Mouse (Mus musculus): ENCODE measurements around the gene Sf3a1. TPM values are rescaled to one million over a fixed set of nuclear protein-coding genes. Genes with fewer than 3 reads are reported as not detected.
"Not testable (repeated sequence)": the region's sequence is repeated elsewhere in the genome, so short reads cannot be mapped to it uniquely, and the experiment has no call there.

Gene Sf3a1
- polyA plus RNA-seq, 1 experiment from 2014 or later, result 71.4 TPM

GRCm38 (mm10) chr11:4119635-4120034 is 40.5 kb upstream of the Sf3a1 start:
- H3K4me1 ChIP-seq (replicated peaks), result peaks cover 10% of the 10 kb centered on the region; the same call in 1 of the 2 replicates
- no peak overlapping the region for H3K4me2 ChIP-seq
- H3K9ac ChIP-seq (replicated peaks), result no peak overlapping the region
- H3K36me3 ChIP-seq, result no peaks in the 10 kb centered on the region
- no peak overlapping the region for H3K27ac ChIP-seq
- no peak for ATAC-seq (ENCODE audit: insufficient number of reproducible peaks, insufficient read depth, low FRiP score, low TSS enrichment, low read depth)
- no peaks in the 10 kb centered on the region for H3K9me3 ChIP-seq
- WGBS, result 90% methylated on average over 5 of the region's 5 CpGs
- H3K4me3 ChIP-seq (replicated peaks), result no peak overlapping the region
- peaks cover 49% of the 10 kb centered on the region for H3K27me3 ChIP-seq

GRCm38 (mm10) chr11:4121691-4122090 is 38.5 kb upstream of the Sf3a1 start:
- H3K27me3 ChIP-seq, result peaks cover 41% of the 10 kb centered on the region
- H3K9ac ChIP-seq (replicated peaks), result no peak overlapping the region
- no peak overlapping the region for H3K27ac ChIP-seq
- H3K9me3 ChIP-seq, result peaks cover 7% of the 10 kb centered on the region; the same call in 1 of the 2 replicates
- H3K4me2 ChIP-seq, result no peak overlapping the region
- H3K4me3 ChIP-seq (replicated peaks), result no peak overlapping the region
- no peak for ATAC-seq (ENCODE audit: insufficient number of reproducible peaks, insufficient read depth, low FRiP score, low TSS enrichment, low read depth)
- H3K36me3 ChIP-seq, result no peaks in the 10 kb centered on the region
- WGBS, result 71% methylated on average over 3 of the region's 3 CpGs
- H3K4me1 ChIP-seq (replicated peaks), result peaks cover 10% of the 10 kb centered on the region; the same call in 1 of the 2 replicates

GRCm38 (mm10) chr11:4122226-4122625 is 37.9 kb upstream of the Sf3a1 start:
- Histone ChIP-seq H3K9me3 (peaks cover 12% of the 10 kb centered on the region; the same call in 1 of the 2 replicates), H3K4me3 (replicated peaks) (no peak overlapping the region), H3K9ac (replicated peaks) (no peak overlapping the region), H3K27ac (no peak overlapping the region), H3K27me3 (peaks cover 36% of the 10 kb centered on the region), H3K4me2 (no peak overlapping the region), H3K4me1 (replicated peaks) (peaks cover 10% of the 10 kb centered on the region; the same call in 1 of the 2 replicates), H3K36me3 (no peaks in the 10 kb centered on the region)
- ATAC-seq (ENCODE audit: insufficient number of reproducible peaks, insufficient read depth, low FRiP score, low TSS enrichment, low read depth), result no peak
- 80% methylated on average over 5 of the region's 5 CpGs for WGBS

GRCm38 (mm10) chr11:4122742-4123579 is 37.2 kb upstream of the Sf3a1 start, which contains the start of gene Sec14l2:
Gene Sec14l2, minus strand, starts transcription at chr11:4123415.
- Histone ChIP-seq H3K9me3 (peaks cover 12% of the 10 kb centered on the region; the same call in 1 of the 2 replicates), H3K4me2 (no peak within 1 kb of the TSS), H3K27ac (no peak within 1 kb of the TSS), H3K36me3 (no peaks in the 10 kb centered on the region), H3K4me3 (replicated peaks) (no peak within 1 kb of the TSS), H3K9ac (replicated peaks) (no peak within 1 kb of the TSS), H3K27me3 (peaks cover 28% of the 10 kb centered on the region), H3K4me1 (replicated peaks) (peaks cover 2% of the 10 kb centered on the region; the same call in 1 of the 2 replicates)
- WGBS, result 76% methylated on average over 10 of the region's 10 CpGs
- ATAC-seq (ENCODE audit: insufficient number of reproducible peaks, insufficient read depth, low FRiP score, low TSS enrichment, low read depth), result no peak

- Histone ChIP-seq H3K4me1 (replicated peaks) (no peaks in the 10 kb centered on the region), H3K36me3 (no peaks in the 10 kb centered on the region), H3K9ac (replicated peaks) (no peak overlapping the region), H3K27ac (no peak overlapping the region), H3K27me3 (peaks cover 19% of the 10 kb centered on the region), H3K4me2 (no peak overlapping the region), H3K9me3 (peaks cover 12% of the 10 kb centered on the region; the same call in 1 of the 2 replicates), H3K4me3 (replicated peaks) (no peak overlapping the region)
- WGBS, result 57% methylated on average over 5 of the region's 5 CpGs
- ATAC-seq (ENCODE audit: insufficient number of reproducible peaks, insufficient read depth, low FRiP score, low TSS enrichment, low read depth), result no peak
These were observed 36.2 kb upstream of the Sf3a1 start for GRCm38 (mm10) chr11:4123922-4124321.

- 89% methylated on average over 1 of the region's 1 CpGs for WGBS
These were observed 33.1 kb upstream of the Sf3a1 start for GRCm38 (mm10) chr11:4127059-4127458.

GRCm38 (mm10) chr11:4128461-4128860 is 31.7 kb upstream of the Sf3a1 start:
- 96% methylated on average over 4 of the region's 4 CpGs for WGBS
- not testable (repeated sequence) for H3K36me3 ChIP-seq; H3K4me3 ChIP-seq (replicated peaks); H3K4me2 ChIP-seq; ATAC-seq (ENCODE audit: insufficient number of reproducible peaks, insufficient read depth, low FRiP score, low TSS enrichment, low read depth); H3K4me1 ChIP-seq (replicated peaks); H3K9ac ChIP-seq (replicated peaks); H3K27ac ChIP-seq; H3K27me3 ChIP-seq
- peaks cover 13% of the 10 kb centered on the region; the same call in 1 of the 2 replicates for H3K9me3 ChIP-seq

More at GRCm38 (mm10) chr11:4127059-4127458, 33.1 kb upstream of the Sf3a1 start:
- Histone ChIP-seq H3K9ac (replicated peaks) (no peak overlapping the region), H3K36me3 (no peaks in the 10 kb centered on the region), H3K4me2 (no peak overlapping the region), H3K4me3 (replicated peaks) (no peak overlapping the region), H3K27me3 (no peaks in the 10 kb centered on the region), H3K27ac (no peak overlapping the region), H3K9me3 (peaks cover 12% of the 10 kb centered on the region; the same call in 1 of the 2 replicates), H3K4me1 (replicated peaks) (no peaks in the 10 kb centered on the region)
- no peak for ATAC-seq (ENCODE audit: insufficient number of reproducible peaks, insufficient read depth, low FRiP score, low TSS enrichment, low read depth)

GRCm38 (mm10) chr11:4133450-4133849 is 26.7 kb upstream of the Sf3a1 start:
- peaks cover 5% of the 10 kb centered on the region; the same call in 1 of the 2 replicates for H3K9me3 ChIP-seq
- no peak overlapping the region for H3K4me2 ChIP-seq
- H3K27ac ChIP-seq, result no peak overlapping the region
- 52% methylated on average over 3 of the region's 3 CpGs for WGBS
- no peaks in the 10 kb centered on the region for H3K27me3 ChIP-seq
- H3K4me3 ChIP-seq (replicated peaks), result no peak overlapping the region
- no peak for ATAC-seq (ENCODE audit: insufficient number of reproducible peaks, insufficient read depth, low FRiP score, low TSS enrichment, low read depth)
- H3K4me1 ChIP-seq (replicated peaks), result peaks cover 13% of the 10 kb centered on the region
- peaks cover 20% of the 10 kb centered on the region for H3K36me3 ChIP-seq
- H3K9ac ChIP-seq (replicated peaks), result no peak overlapping the region

GRCm38 (mm10) chr11:4134400-4134799 is 25.8 kb upstream of the Sf3a1 start:
- Histone ChIP-seq H3K9me3 (peaks cover 5% of the 10 kb centered on the region; the same call in 1 of the 2 replicates), H3K36me3 (peaks cover 29% of the 10 kb centered on the region), H3K27me3 (no peaks in the 10 kb centered on the region), H3K9ac (replicated peaks) (no peak overlapping the region), H3K4me2 (peak overlapping the region; percentile 84; the same call in 1 of the 2 replicates), H3K4me3 (replicated peaks) (peak overlapping the region; percentile 83; the same call in 1 of the 2 replicates), H3K4me1 (replicated peaks) (peaks cover 13% of the 10 kb centered on the region), H3K27ac (no peak overlapping the region)
- WGBS, result 54% methylated on average over 6 of the region's 6 CpGs
- 0 out of 2 replicates have a peak, but pooled peaks have one; percentile 15 for ATAC-seq (ENCODE audit: insufficient number of reproducible peaks, insufficient read depth, low FRiP score, low TSS enrichment, low read depth)

GRCm38 (mm10) chr11:4134986-4135935 is 24.9 kb upstream of the Sf3a1 start, which contains the start of gene Rnf215:
Gene Rnf215, plus strand, starts transcription at chr11:4135202.
- H3K4me1 ChIP-seq (replicated peaks), result peaks cover 13% of the 10 kb centered on the region
- WGBS, result 2% methylated on average over 60 of the region's 66 CpGs
- H3K36me3 ChIP-seq, result peaks cover 37% of the 10 kb centered on the region
- ATAC-seq (ENCODE audit: insufficient number of reproducible peaks, insufficient read depth, low FRiP score, low TSS enrichment, low read depth), result peak; percentile 89
- H3K9me3 ChIP-seq, result peaks cover 5% of the 10 kb centered on the region; the same call in 1 of the 2 replicates
- no peaks in the 10 kb centered on the region for H3K27me3 ChIP-seq
- peak within 1 kb of the TSS; percentile 91 for H3K9ac ChIP-seq (replicated peaks)
- peak within 1 kb of the TSS; percentile 84 for H3K4me2 ChIP-seq
- peak within 1 kb of the TSS; percentile 75; the same call in 1 of the 2 replicates for H3K27ac ChIP-seq
- H3K4me3 ChIP-seq (replicated peaks), result peak within 1 kb of the TSS; percentile 83
